Comparison of ENCODE assay signal across 23 mouse cellular contexts in the genomic region with DNA sequence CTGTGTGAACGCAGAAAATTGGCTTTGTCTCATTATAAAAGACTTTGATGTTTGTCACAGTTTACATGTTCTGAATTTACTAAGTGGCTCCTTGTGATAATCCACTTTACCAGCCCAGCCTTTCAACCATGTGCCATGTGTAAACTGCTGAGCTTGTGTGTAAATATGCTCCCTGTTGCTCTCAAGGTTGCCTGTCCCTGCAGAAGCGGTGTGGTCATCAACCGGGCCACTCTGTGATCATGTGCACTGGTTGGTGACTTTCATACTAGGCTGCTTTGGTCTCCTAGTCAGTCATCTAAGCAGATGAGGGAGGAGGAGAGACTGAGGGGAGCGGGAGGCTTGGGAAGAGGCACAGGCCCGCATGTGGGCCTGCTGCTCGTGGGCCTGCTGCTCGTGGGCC. TPM values are rescaled to one million over a fixed set of nuclear protein-coding genes. Genes with fewer than 3 reads are reported as not detected.
A peak's percentile ranks its signal among the peaks of the same experiment; 100 is the strongest.
DNase-seq lines count a peak whose midpoint lies in the region; ATAC-seq and TF ChIP-seq lines count a peak whose summit lies in the region.
"Had no signal": no experiment of that assay in that cellular context is flagged by ENCODE, and none has a peak within 500 bp of the region (broad histone marks: within the 10 kb centered on the region; RNA-seq: fewer than 3 reads in every experiment).

No protein-coding gene starts in this region.

- H3K27ac ChIP-seq in forebrain, embryonic 10.5 days: 0 out of 2 replicates have a peak overlapping the region, but pooled peaks have one; percentile 25
- no peak overlapping the region for H3K27ac ChIP-seq in forebrain, embryonic 14.5 days (ENCODE audit: low read depth, low read length)
- no peak overlapping the region for H3K27ac ChIP-seq in liver, adult 2 months (replicated peaks; ENCODE audit: insufficient read depth, low read depth, low read length)
- H3K27ac ChIP-seq in liver, embryonic 12.5 days: no peak overlapping the region
- peak overlapping the region; percentile 50 for H3K27ac ChIP-seq in intestine, postnatal 0 days (ENCODE audit: low read depth, low read length)
- H3K27ac ChIP-seq: forebrain, embryonic 15.5 days; heart, embryonic 15.5 days; hindbrain, embryonic 10.5 days; hindbrain, embryonic 13.5 days had no signal

- no peaks in the 10 kb centered on the region for H3K27me3 ChIP-seq in forebrain, embryonic 10.5 days (ENCODE audit: poor library complexity, severe bottlenecking)
- no peaks in the 10 kb centered on the region for H3K27me3 ChIP-seq in forebrain, embryonic 14.5 days (replicated peaks; ENCODE audit: control insufficient read depth, insufficient read depth, low read length)
- H3K27me3 ChIP-seq in liver, adult 2 months (ENCODE audit: control insufficient read depth, insufficient read depth, low read length): no peaks in the 10 kb centered on the region
- no peaks in the 10 kb centered on the region for H3K27me3 ChIP-seq in liver, embryonic 12.5 days (replicated peaks)
- H3K27me3 ChIP-seq in intestine, postnatal 0 days (replicated peaks; ENCODE audit: control insufficient read depth, insufficient read depth, low read length): no peaks in the 10 kb centered on the region
- H3K27me3 ChIP-seq: forebrain, embryonic 15.5 days; heart, embryonic 12.5 days; heart, embryonic 15.5 days; hindbrain, embryonic 13.5 days had no signal

- TF ChIP-seq CTCF in liver, adult 2 months (IDR thresholded peaks at IDR 0.05; ENCODE audit: low read depth, low read length): no peak
- no peak for TF ChIP-seq CTCF in intestine, postnatal 0 days (IDR thresholded peaks at IDR 0.05; ENCODE audit: low read depth)

- WGBS in forebrain, embryonic 10.5 days: 86% methylated on average over 7 of the region's 7 CpGs
- WGBS in forebrain, embryonic 14.5 days: 82% methylated on average over 7 of the region's 7 CpGs
- WGBS in liver, adult 2 months: 72% methylated on average over 7 of the region's 7 CpGs
- 81% methylated on average over 7 of the region's 7 CpGs for WGBS in liver, embryonic 12.5 days (ENCODE audit: insufficient replicate concordance)
- 61% methylated on average over 7 of the region's 7 CpGs for WGBS in intestine, postnatal 0 days

- peaks cover 1% of the 10 kb centered on the region; the same call in 1 of the 2 replicates for H3K9me3 ChIP-seq in forebrain, embryonic 10.5 days
- H3K9me3 ChIP-seq in forebrain, embryonic 14.5 days (replicated peaks; ENCODE audit: control insufficient read depth, low read length): no peaks in the 10 kb centered on the region
- H3K9me3 ChIP-seq in liver, embryonic 12.5 days (replicated peaks): no peaks in the 10 kb centered on the region
- H3K9me3 ChIP-seq in intestine, postnatal 0 days (ENCODE audit: control insufficient read depth): no peaks in the 10 kb centered on the region
- H3K9me3 ChIP-seq: forebrain, embryonic 15.5 days; heart, embryonic 12.5 days; heart, embryonic 15.5 days; hindbrain, embryonic 10.5 days; hindbrain, embryonic 13.5 days had no signal

- no peak overlapping the region for H3K4me3 ChIP-seq in forebrain, embryonic 10.5 days
- no peak overlapping the region for H3K4me3 ChIP-seq in forebrain, embryonic 14.5 days (ENCODE audit: low read depth, low read length)
- H3K4me3 ChIP-seq in liver, adult 2 months (ENCODE audit: insufficient read depth, low read depth, low read length): no peak overlapping the region
- no peak overlapping the region for H3K4me3 ChIP-seq in liver, embryonic 12.5 days
- H3K4me3 ChIP-seq in intestine, postnatal 0 days (ENCODE audit: low read depth, low read length): no peak overlapping the region
- H3K4me3 ChIP-seq: forebrain, embryonic 15.5 days; heart, embryonic 12.5 days; heart, embryonic 15.5 days; hindbrain, embryonic 10.5 days; hindbrain, embryonic 13.5 days had no signal

- peaks cover 7% of the 10 kb centered on the region; the same call in 1 of the 2 replicates for H3K4me1 ChIP-seq in forebrain, embryonic 10.5 days
- no peaks in the 10 kb centered on the region for H3K4me1 ChIP-seq in forebrain, embryonic 14.5 days (ENCODE audit: control insufficient read depth, insufficient read depth, low read length)
- no peaks in the 10 kb centered on the region for H3K4me1 ChIP-seq in liver, adult 2 months (ENCODE audit: control insufficient read depth, insufficient read depth, low read length)
- no peaks in the 10 kb centered on the region for H3K4me1 ChIP-seq in liver, embryonic 12.5 days
- no peaks in the 10 kb centered on the region for H3K4me1 ChIP-seq in intestine, postnatal 0 days (replicated peaks; ENCODE audit: control insufficient read depth, insufficient read depth, low read length)
- H3K4me1 ChIP-seq: forebrain, embryonic 15.5 days; heart, embryonic 12.5 days; heart, embryonic 15.5 days; hindbrain, embryonic 10.5 days; hindbrain, embryonic 13.5 days had no signal

- no peaks in the 10 kb centered on the region for H3K79me2 ChIP-seq in liver, adult 2 months (ENCODE audit: control insufficient read depth, insufficient read depth, low read length)

- peaks cover 11% of the 10 kb centered on the region for H3K36me3 ChIP-seq in forebrain, embryonic 10.5 days (replicated peaks)
- H3K36me3 ChIP-seq in forebrain, embryonic 14.5 days (ENCODE audit: control insufficient read depth, insufficient read depth, low read length): no peaks in the 10 kb centered on the region; the same call in 1 of the 2 replicates
- H3K36me3 ChIP-seq in liver, adult 2 months (ENCODE audit: control insufficient read depth, insufficient read depth, low read length): peaks cover 4% of the 10 kb centered on the region
- H3K36me3 ChIP-seq in liver, embryonic 12.5 days: peaks cover 25% of the 10 kb centered on the region
- H3K36me3 ChIP-seq in intestine, postnatal 0 days (ENCODE audit: control insufficient read depth, insufficient read depth): peaks cover 7% of the 10 kb centered on the region; the same call in 1 of the 2 replicates

- H3K9ac ChIP-seq in forebrain, embryonic 14.5 days (ENCODE audit: low read length): no peak overlapping the region
- no peak overlapping the region for H3K9ac ChIP-seq in liver, adult 2 months (ENCODE audit: low read depth, low read length)
- no peak overlapping the region for H3K9ac ChIP-seq in liver, embryonic 12.5 days
- H3K9ac ChIP-seq in intestine, postnatal 0 days (ENCODE audit: low read depth, low read length): no peak overlapping the region
- H3K9ac ChIP-seq: forebrain, embryonic 15.5 days; heart, embryonic 12.5 days; heart, embryonic 15.5 days; hindbrain, embryonic 13.5 days had no signal

- peak; percentile 12 to 49 for DNase-seq in adrenal gland, adult (ENCODE audit: inconsistent age in 2 of 2, low spot score in 1 of 2)
- DNase-seq in adrenal gland, adult 18-20 months (ENCODE audit: low spot score in 2 of 2): no peak
- DNase-seq in forebrain, embryonic 10.5 days (ENCODE audit: extremely low spot score, low spot score): no peak
- DNase-seq in forebrain, embryonic 14.5 days (ENCODE audit: low spot score): no peak
- DNase-seq in liver, adult 2 months (ENCODE audit: extremely low read depth, low read depth, low spot score): peak; percentile 26
- DNase-seq in cerebellum, adult 8-10 months: no peak
- DNase-seq: adrenal gland, adult 8-10 months; cerebellum, adult 11-12 months; cerebellum, adult 9-10 months; cerebellum, postnatal 14 days; gastrocnemius, postnatal 25 days; heart, adult 18-20 months; heart, postnatal 10 days; heart, postnatal 36 days had no signal

- TF ChIP-seq POLR2A in liver, adult 2 months (IDR thresholded peaks at IDR 0.05; ENCODE audit: extremely low read depth, insufficient read depth, low read length): no peak

- H3K4me2 ChIP-seq in forebrain, embryonic 14.5 days (ENCODE audit: low read length): no peak overlapping the region
- H3K4me2 ChIP-seq in liver, embryonic 12.5 days: no peak overlapping the region
- no peak overlapping the region for H3K4me2 ChIP-seq in intestine, postnatal 0 days (replicated peaks; ENCODE audit: low read depth)
- H3K4me2 ChIP-seq: forebrain, embryonic 15.5 days; heart, embryonic 12.5 days; heart, embryonic 15.5 days; hindbrain, embryonic 13.5 days had no signal

- no peak for ATAC-seq in forebrain, embryonic 14.5 days
- ATAC-seq in liver, embryonic 12.5 days: no peak
- peak; percentile 16; the same call in 1 of the 2 replicates for ATAC-seq in intestine, postnatal 0 days
- ATAC-seq: activated CD4-positive, CD25-positive, alpha-beta regulatory T cell, adult 4 months; forebrain, embryonic 15.5 days; hindbrain, embryonic 16.5 days had no signal

RNA-seq across cellular contexts. Expression of gene Micu1, which starts 45.1 kb away (rescaled TPM):
- 10 to 100 TPM; 59.2 to 67.9 TPM for total RNA-seq in adrenal gland, adult 18-20 months (2021)
- polyA plus RNA-seq in forebrain, embryonic 10.5 days (2016; fragmentation: Nextera tagmentation; extraction: Ambion mirVana): 54.1 and 58.0 TPM in 2 replicates
- 69.1 and 72.0 TPM in 2 replicates for polyA plus RNA-seq in forebrain, embryonic 14.5 days (2014; fragmentation: Nextera tagmentation; extraction: Ambion mirVana)
- total RNA-seq in liver, adult 2 months (2014; rRNA removed): 24.1 and 26.4 TPM in 2 replicates
- polyA plus RNA-seq in liver, adult 2 months (2012; rRNA removed): 23.7 and 24.4 TPM in 2 replicates
- polyA plus RNA-seq in liver, embryonic 12.5 days (2016; fragmentation: Nextera tagmentation; extraction: Ambion mirVana): 40.4 and 40.5 TPM in 2 replicates
- 57.8 and 59.2 TPM in 2 replicates for polyA plus RNA-seq in intestine, postnatal 0 days (2015; fragmentation: Nextera tagmentation; extraction: Ambion mirVana)

Comparison
In these comparisons a context has a peak if more than half of its experiments do, and no peak if none do; other contexts are left out.
1. DNase-seq: peak in adrenal gland, adult (2 of 2) and liver, adult 2 months (single experiment); none in adrenal gland, adult 18-20 months (0 of 2), forebrain, embryonic 10.5 days (single experiment), forebrain, embryonic 14.5 days (single experiment) and cerebellum, adult 8-10 months (single experiment).
2. H3K27ac ChIP-seq: peak in forebrain, embryonic 10.5 days (single experiment) and intestine, postnatal 0 days (single experiment); none in forebrain, embryonic 14.5 days (single experiment), liver, adult 2 months (single experiment) and liver, embryonic 12.5 days (single experiment).